Mouse (Mus musculus) frontal cortex, postnatal 36 days (tissue): ENCODE data around the gene Ascl3.

Source experiments
- DNase-seq, 2 experiments: peaks; one replicate each; pipeline ENCODE4 v3.0.0; 2022; ENCODE audit warnings: low spot score in 2 of 2

Ascl3 gene

GRCm38 (mm10) chr7:109710069-109710468 is 21.5 kb downstream of the Ascl3 start:
- DNase-seq = no peak

DNA sequence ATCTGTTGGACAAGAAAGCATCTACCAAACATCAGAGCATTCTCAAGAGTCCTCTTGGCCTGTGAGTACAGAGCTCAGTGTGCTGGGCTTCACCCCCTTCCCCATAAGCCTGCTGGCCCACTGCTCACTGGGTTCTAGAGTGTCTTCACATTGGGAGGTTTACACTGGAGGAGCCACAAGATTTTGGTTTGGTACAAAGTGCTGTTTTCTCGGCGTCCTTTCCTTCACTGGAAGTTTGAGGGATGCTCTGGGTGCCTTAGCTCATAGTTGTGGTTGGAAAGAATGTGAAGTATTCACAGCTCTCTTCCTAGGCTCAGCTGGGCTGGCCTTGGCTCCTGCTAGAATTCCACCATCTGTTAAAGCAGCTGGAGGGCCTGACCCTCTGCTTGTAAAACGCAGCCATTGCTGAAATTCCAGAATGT is 22.6 kb downstream of the Ascl3 start:
- no peak for DNase-seq

GRCm38 (mm10) chr7:109707023-109707785 is 24.3 kb downstream of the Ascl3 start:
- DNase-seq = peak; percentile 28 to 68

DNA sequence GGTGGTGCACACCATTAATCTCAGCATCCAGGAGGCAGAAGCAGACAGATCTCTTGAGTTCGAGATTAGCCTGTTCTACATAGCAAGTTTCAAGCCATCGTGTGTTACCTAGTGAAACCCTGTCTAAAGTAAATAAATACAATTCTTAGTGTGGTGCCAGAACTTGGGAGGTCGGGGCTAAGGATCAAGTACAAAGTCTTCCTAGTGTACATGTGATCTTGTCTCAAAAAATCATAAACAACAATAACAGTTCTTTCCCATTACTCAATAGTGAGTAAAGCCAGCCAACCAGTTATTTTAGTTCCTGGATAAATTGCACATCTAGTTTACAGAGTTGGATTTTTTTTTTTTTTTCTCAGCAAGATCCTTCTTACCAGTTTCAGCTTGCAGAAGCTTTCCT is 27.1 kb downstream of the Ascl3 start:
- no peak for DNase-seq

DNA sequence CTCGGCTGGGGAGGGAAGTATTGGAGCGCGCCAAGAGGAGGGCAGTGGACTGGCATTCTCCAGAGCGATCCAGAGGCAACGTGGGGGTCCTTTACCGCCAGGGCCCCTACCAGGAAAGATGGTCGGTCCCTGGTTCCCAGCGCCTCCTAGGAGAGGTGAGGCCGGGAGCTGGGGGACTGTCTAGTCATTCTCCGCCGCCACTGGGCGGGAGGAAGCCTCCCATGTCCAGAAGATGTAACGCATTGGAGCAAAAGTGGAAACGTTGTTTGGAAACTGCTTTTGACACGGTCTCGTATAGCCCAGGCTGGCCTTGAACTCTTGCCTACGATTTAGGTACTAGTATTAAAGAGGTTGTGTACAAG is 27.5 kb downstream of the Ascl3 start:
- DNase-seq = no peak

DNA sequence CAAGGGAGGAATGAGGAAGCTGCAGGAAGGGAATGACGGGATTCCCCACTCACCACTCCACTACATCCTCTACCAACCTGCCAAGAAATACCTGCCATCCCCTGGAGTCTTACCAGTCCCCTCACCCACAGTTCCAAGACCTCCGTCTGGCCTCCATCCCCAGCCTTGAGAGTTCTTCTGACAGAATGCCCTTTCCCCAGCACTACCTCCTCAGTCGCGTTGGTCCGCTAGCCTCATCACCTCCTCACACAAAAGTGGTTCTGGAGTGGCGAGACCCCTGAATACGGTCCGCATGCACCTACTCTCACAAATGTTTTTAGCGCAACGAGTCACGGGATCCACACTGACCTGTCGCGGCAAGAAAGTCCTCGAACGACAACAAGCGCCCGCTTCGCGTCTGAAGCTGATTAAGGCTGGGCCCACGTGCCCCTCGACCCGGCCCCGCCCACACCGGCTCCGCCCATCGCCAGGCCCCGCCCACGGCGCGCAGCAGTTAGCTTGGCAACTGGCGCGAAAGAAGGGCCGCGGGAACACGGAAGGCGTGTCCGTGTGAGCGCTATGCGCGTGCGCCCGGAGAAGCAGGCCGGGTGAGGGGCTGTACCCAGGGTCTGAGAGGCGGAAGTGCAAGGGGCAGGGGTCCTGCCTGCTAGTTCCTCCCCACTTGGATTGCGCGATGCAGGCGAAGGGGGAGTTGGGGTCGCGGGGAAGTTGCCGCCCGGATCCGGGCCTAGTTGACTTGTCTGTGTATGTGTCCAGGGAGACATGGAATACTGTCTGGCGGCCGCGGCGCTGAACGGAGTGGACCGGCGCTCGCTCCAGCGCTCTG is 28.1 kb downstream of the Ascl3 start, which contains the start of the genes St5 and Akip1:
Gene St5 (minus strand): TSS at position 416 of the 826 bp plus-strand sequence.
Gene Akip1 (plus strand): TSS at position 501 of the 826 bp plus-strand sequence.
- peak; percentile 90 to 92 for DNase-seq

GRCm38 (mm10) chr7:109702721-109703120 is 28.8 kb downstream of the Ascl3 start:
- DNase-seq = no peak

- no peak for DNase-seq
Observed at GRCm38 (mm10) chr7:109700213-109700612, 31.3 kb downstream of the Ascl3 start.

GRCm38 (mm10) chr7:109695339-109695726 is 36.2 kb downstream of the Ascl3 start:
- no peak for DNase-seq

DNA sequence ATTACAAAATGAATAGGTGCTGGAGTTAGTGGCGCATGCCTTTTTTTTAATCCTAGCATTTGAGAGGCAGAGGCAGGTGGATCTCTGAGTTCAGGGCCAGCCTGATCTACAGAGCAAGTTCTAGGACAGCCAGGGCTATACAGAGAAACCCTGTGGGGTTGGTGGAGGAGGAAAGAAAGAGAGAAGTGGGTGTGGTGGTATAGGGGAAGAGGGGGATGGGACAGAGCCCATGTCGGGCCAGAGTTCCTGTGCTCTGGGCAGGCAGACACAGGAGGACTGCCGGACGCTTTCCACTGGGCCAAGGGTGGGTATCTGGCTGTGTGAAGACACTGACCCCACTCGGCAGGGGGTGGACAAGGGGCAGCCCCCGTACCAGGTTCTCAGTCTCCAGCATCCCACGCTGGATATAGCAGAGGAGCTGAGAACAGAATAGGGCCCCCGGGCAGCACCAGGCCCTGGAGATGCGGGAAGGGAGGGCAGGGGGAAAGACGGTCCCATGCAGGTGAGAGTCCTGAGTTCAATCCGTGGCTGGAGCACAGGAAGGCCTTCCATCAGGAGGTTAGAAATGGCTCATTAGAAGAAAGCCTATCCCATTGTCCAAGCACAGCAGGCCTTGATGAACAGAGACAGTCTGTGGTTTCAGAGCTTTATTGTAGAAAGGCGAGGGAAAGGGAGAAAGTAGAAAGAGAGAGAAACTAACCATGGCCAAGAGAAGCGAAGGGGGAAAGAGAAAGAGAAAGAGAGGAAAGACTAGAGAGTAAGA is 36.8 kb downstream of the Ascl3 start:
- no peak for DNase-seq

DNA sequence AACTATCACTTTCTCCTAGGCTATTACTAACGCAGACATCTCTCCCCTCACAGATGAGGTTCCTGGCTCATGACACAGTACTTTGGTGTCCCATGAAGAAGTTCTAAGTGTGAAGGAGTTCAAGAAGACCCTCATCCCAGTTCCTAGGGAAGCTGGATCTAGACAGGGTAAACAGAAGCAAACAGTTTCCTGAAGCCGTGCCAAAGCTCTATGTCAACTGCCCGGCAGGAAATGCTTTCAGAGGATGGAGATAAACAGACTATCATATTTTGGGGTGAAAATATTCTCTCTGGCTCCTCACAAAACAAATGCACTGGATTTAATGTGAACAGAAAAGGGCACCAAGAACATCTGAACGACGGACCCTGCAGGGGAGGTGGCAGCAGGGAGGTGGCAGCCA is 40.6 kb downstream of the Ascl3 start:
- no peak for DNase-seq

GRCm38 (mm10) chr7:109690101-109690500 is 41.4 kb downstream of the Ascl3 start:
- DNase-seq = no peak

DNA sequence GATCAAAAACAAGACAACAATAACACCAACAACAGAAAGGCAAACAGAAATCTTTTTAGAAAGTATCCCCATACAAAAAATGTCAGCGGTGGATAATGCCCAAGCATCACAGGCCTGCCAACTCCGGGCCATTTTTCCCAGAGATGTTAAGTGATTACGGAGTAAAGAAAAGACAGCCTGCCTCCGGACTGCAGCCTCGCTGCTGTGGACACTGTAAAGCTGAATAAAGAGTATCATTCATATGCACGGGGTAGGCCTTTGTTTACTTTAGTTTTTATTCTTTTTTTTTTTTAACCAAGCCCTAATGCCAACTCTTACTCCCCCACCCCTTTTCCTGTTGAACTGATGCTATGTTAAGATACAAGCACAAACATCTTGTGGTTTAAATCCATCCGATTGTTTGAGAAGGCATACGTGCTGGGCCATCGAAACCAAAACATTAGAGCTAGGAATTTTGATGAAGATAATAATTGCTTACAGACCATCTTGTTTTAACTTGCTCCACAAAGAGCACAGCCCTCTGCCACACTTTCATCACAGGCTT is 44.9 kb downstream of the Ascl3 start:
- DNase-seq = no peak

DNA sequence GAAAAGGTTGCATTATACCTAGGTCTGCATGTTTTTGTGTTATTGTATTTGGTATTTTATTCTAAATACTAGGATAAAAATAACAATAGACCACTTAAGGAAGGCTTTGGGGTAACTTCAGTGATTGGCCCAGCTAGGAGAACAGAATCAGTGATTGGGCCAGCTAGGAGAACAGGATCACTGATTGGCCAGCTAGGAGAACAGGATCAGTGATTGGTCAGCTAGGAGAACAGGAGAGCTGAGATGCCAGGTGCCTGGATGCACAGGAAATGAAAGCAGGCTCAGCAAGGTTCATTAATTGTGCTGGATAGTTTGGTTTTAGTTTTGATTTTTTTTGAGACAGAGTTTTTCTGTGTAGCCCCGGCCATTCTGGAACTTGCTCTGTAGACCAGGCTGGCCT is 50.6 kb downstream of the Ascl3 start:
- DNase-seq = no peak

- no peak for DNase-seq
Observed at GRCm38 (mm10) chr7:109680284-109680683, 51.2 kb downstream of the Ascl3 start.
